Mouse (Mus musculus) ovary, postnatal 36 days (tissue): ENCODE measurements around the gene Dexi.

Experiments
- DNase-seq: peaks from one replicate; pipeline ENCODE4 v3.0.0; 2022; ENCODE audit warnings: low spot score, mixed read lengths

Dexi gene

DNA sequence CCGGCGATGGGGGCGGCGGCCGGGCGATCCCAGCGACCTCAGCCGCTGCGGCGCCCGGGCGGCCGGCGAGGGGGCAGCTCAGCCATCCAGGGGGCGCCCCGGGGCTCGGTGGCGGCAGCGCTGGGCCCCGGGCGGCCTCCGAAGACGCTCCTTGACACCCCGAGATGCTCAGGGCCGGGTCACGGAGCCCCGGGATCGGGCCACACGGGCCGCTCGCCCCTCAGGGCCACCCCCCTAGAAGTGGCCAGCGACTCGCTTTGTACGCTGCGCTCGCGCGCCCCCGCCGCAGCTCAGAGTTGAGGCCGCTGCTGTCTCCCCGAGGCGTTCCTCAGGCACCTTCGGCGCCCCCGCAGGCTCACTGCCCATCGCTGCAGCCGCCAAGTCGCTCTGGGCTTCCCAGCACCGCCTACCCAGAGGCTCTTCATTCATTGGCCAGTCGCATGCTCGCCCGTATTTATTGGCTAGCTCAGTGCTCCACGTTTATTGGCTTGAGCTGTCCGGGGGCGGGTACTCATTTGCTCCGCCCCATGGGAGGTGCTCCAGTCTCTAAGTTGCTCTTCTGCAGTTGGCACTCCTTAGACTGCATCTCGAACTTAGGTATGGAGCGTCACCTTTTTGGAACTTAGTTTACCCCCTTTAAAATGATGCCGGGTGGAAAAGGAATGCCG lies at the start of gene Dexi:
Dexi (minus strand) TSS at position 357 of the 668 bp plus-strand sequence.
- DNase-seq, result peak; percentile 94

GRCm38 (mm10) chr16:10586546-10586945 lies 43.7 kb upstream of the Dexi start:
- DNase-seq, result no peak

GRCm38 (mm10) chr16:10585165-10585564 lies 42.3 kb upstream of the Dexi start:
- DNase-seq, result no peak

- DNase-seq, result no peak
Measured at GRCm38 (mm10) chr16:10581234-10581898, 38.5 kb upstream of the Dexi start.

DNA sequence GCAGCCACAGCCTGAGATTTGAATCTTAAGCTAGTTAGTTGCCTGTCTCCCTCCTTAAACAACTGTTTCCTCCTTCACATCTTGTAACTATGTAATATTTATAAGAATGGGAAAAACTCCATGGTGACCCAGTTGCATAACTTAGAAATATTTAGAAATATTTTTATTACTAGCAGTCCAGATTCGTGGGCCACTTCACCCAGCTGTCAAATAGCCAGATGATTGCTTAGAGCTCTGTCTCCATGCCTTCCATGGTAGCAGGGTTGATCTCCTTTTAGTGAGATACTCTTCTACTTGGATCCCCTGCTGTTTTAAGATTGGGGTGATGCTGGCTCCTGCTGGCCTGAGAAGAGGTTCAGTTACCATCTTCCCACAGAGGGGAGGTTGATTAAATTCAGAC lies 35.5 kb upstream of the Dexi start:
- DNase-seq, result no peak

DNA sequence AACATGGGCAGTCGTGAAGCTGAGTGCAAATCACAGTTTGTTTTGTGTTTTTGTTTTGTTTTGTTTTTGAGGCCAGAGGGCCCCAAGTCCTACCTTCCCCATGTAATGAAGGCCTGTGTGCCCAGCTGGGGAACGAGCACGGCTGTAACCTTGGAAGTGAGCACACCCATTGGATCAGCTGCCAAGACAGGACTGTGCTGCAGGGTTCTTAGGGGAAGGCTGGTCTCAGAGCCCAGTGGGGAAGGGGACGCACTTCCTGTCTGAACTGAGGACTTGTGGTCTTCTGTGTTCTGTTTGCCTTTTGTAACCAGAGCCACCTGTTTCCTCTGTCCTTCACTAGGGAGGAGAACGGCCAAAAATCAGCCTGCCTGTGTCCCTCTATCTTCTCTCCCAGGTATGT lies 34.7 kb upstream of the Dexi start:
- peak; percentile 28 for DNase-seq

- DNase-seq, result no peak
Measured at GRCm38 (mm10) chr16:10575915-10576314, 33.1 kb upstream of the Dexi start.

GRCm38 (mm10) chr16:10574936-10575335 lies 32.1 kb upstream of the Dexi start:
- no peak for DNase-seq

DNA sequence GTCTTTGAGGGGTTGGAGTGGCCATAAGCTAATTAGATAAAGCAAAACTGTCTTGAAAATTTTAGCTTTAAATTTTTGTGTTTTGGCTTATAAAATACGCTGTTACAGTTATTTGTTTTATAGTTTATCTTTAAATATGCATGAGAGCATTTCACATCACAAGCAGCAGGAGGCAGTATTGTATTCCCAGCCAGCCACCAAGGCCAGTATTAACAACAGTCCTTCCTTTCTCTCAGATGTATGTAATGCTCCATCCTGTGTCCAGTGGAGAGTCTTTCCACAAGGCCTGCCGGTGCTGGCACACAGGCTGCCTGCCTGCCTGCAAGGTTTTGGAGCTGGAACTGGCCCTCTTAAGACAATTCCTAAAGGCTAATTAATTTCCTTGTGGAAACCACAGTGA lies 29.0 kb upstream of the Dexi start:
- no peak for DNase-seq

DNA sequence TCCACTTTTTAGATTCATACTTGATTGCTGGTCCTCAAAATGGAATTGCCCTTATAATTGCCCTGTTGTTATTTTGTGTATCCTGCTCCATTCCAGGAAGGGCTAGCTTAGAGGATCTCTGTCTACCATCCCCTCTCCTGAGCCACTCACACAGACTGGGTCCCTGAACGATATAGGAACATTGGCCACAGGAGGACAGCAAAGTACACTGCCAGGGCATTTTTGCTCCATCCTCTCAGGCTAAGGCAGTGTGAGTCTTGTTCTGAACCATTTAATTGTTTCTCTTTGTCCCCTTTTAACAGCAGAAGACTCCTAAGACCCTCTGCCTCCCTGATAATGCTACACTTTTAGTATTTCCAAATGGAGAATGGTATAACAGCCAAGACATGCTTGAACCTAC lies 27.9 kb upstream of the Dexi start:
- DNase-seq, result peak; percentile 60

- DNase-seq, result no peak
Measured at GRCm38 (mm10) chr16:10569809-10570395, 27.0 kb upstream of the Dexi start.

DNA sequence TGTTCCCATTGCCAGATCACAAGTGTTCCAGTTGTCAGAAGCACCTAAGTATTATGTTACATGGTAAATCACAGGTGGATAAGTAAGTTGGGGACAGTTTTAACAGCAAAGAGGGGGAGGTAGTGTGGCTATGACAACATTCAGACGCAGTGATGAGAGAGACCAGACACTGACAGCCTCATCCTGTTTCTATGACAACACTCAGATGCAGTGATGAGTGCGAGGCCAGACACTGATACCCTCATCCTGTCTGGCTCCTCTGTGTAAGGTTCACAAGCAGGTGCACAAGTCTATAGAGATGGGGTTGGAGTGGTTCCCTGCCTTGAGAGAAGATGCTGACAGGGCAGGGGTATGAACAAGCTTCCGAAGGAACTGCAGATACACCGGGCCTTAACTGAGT lies 24.3 kb upstream of the Dexi start:
- no peak for DNase-seq

DNA sequence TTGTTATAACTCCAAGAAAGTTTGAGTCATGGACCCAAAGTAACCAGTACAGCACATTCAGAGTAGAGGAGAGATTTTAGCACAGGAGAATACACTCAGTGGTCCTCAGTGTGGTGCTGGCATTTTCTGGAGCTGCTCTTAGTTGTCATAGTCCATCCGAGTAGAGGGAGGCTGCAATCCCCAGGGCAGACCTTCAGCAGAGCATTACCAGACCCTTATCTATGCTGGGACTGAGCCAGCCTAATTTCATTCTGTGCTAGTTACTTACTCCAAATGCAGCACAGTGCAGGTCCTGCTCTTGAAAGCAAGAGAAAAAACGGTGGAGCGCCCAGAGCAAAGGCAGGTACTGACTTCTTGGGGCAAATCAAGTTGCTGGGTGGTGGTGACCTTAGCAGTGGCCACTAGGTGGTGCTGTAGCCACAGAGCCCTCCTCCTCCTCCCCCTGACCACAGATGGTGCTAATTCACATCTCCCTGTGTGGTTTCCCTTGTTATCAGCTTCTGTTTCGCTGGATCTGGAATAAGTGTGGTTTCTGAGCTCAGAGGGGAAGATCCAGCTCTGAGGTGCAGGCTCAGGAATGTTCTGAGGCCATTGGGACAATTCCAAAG lies 22.5 kb upstream of the Dexi start:
- peak; percentile 67 for DNase-seq

- DNase-seq, result no peak
Measured at GRCm38 (mm10) chr16:10559991-10560390, 17.1 kb upstream of the Dexi start.

- no peak for DNase-seq
Measured at GRCm38 (mm10) chr16:10553858-10554257, 11.0 kb upstream of the Dexi start.

- no peak for DNase-seq
Measured at GRCm38 (mm10) chr16:10551592-10551991, 8.7 kb upstream of the Dexi start.

DNA sequence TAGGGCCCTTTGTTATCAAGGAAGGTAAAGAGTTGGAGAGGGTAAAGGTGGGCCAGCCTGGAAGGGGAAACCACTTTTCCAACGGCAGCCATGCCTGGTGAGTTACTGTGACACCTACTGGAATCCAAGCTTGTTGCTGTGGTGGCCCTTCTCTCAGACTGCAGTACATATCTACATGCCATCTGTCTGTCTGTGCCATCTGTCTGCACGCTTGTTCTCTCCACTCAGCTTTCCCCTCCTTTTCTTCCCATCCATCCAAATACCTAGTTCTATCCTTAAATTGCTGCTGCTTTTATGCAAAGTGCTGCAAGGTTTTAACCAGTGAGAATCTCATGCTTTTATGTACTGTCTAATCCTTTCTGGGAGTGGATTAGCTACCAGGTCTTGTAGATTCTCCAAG lies 6.7 kb upstream of the Dexi start:
- no peak for DNase-seq

- no peak for DNase-seq
Measured at GRCm38 (mm10) chr16:10548938-10549337, 6.1 kb upstream of the Dexi start.

GRCm38 (mm10) chr16:10546865-10547264 lies 4.0 kb upstream of the Dexi start:
- DNase-seq, result no peak

DNA sequence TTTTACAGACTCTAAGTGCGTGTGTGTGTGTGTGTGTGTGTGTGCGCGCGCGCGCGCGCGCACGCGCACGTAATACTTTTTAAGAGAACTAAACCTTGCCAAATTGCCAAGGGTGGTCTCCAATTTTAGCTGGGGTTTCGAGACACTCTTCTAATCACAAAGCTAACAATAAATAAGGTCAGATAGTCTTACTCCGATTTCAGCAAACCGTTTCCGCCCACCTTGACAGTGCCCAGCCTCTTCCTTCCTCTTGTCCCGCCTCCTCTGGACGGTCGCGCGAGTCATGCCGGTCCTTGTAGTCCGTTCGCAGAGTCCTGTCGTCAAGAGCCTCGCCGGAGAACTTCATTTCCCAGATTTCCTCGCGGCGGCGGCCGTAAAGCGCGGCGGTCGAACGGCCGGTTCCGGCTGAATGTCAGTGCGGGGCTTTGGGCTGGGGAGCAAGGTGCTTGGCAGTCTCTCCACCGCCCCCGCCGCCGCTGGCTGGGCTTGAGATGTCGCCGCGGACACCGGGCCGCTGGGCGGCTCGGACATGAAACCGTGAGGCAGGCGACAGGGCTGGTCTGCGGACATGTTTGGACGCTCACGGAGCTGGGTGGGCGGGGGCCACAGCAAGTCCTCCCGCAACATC lies 2.3 kb upstream of the Dexi start, which contains the start of gene Clec16a:
Clec16a (plus strand) TSS at position 345 of the 628 bp plus-strand sequence.
- peak; percentile 95 for DNase-seq

DNA sequence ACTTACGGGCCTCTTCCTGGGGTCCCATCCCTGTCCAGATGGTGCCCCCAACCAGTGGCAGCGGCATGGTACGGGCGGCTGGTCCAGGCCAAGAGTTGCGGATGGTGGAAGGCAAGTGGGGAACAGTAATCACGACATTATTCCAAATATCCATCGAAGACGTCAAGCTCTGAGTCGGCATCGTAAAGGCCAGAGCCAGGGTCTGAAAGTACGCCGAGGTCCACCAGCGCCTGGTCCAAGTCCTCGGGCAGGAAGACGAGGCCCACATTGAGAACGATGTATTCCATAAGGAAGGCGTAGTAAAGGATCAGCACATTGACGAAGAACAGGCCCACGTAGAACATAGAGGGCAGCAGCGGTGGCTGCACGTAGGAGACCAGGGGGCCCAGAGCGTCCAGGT lies 588 bp downstream of the Dexi start:
- DNase-seq, result no peak

DNA sequence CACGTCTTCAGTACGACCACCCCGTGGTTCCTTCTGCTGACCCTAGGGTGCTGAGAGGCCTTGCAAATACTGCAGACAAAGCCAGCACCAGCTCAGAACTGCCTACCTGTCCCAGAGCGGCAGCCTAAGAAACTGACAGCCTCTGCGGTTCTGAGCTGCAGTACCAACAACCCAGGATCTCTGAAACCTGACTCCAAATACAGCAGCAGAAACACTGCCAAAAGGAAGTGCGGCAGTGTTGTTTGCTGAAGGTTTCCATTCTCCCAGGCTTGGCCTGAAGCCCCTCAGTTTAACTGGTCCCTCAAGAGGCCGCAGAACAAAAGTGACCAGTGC lies 1.3 kb downstream of the Dexi start:
- DNase-seq, result no peak
